Mouse (Mus musculus) CH12.LX (cell line): ENCODE data around the gene Gm10961. TPM values are rescaled to one million over a fixed set of nuclear protein-coding genes. Genes with fewer than 3 reads are reported as not detected.

Experiments
- DNase-seq: peaks from one replicate; pipeline ENCODE4 v3.0.0-alpha.2; 2013; ENCODE audit errors: extremely low read depth
- H3K27ac ChIP-seq: 2 replicates; pipeline ENCODE4 v1.5.1; 2012; ENCODE audit warnings: low read depth, mild to moderate bottlenecking, control low read depth, moderate library complexity; ENCODE audit not compliant: insufficient read depth
- H3K27me3 ChIP-seq: replicated peaks from 2 replicates; pipeline ENCODE3; 2012; ENCODE audit warnings: inconsistent platforms
- H3K36me3 ChIP-seq, 2 experiments: replicated peaks in 1 of 2; 2 replicates each; pipeline versions ENCODE3 to v1.6.1; 2012; ENCODE audit warnings: inconsistent platforms in 1 of 2, low read length in 1 of 2, mild to moderate bottlenecking in 1 of 2, mixed read lengths in 1 of 2, moderate library complexity in 1 of 2; ENCODE audit not compliant: control insufficient read depth in 1 of 2, insufficient read depth in 1 of 2
- H3K4me1 ChIP-seq, 2 experiments: 2 replicates each; pipeline ENCODE4 v1.6.1; 2012; ENCODE audit warnings: inconsistent platforms in 1 of 2, moderate library complexity in 1 of 2; ENCODE audit not compliant: insufficient read depth in 2 of 2, control insufficient read depth in 1 of 2
- H3K4me2 ChIP-seq: 2 replicates; pipeline ENCODE4 v1.6.1; 2012; ENCODE audit warnings: low read depth, mild to moderate bottlenecking, control low read depth; ENCODE audit not compliant: poor library complexity, insufficient read depth, severe bottlenecking
- H3K4me3 ChIP-seq, 3 experiments: fragments of 150-350 bp in 1 of 3; sonication (generic) in 1 of 3; replicated peaks in 1 of 3; 2 replicates each; pipeline versions ENCODE3 to v1.5.1; 2011 to 2012; ENCODE audit warnings: low read depth in 2 of 3, low read length in 2 of 3, mild to moderate bottlenecking in 2 of 3, moderate library complexity in 2 of 3, control low read depth in 1 of 3, improper control_type of control experiment in 1 of 3, inconsistent platforms in 1 of 3, mixed read lengths in 1 of 3; ENCODE audit not compliant: poor library complexity in 1 of 3
- H3K79me2 ChIP-seq: replicated peaks from 2 replicates; pipeline ENCODE4 v1.6.1; 2012; ENCODE audit warnings: mild to moderate bottlenecking, moderate library complexity; ENCODE audit not compliant: control insufficient read depth, poor library complexity, insufficient read depth, severe bottlenecking; ENCODE audit errors: extremely low read depth
- H3K9ac ChIP-seq: 2 replicates; pipeline ENCODE4 v1.6.1; 2012; ENCODE audit warnings: low read depth, mild to moderate bottlenecking, control low read depth, moderate library complexity; ENCODE audit not compliant: insufficient read depth
- H3K9me3 ChIP-seq: replicated peaks from 2 replicates; pipeline ENCODE3; 2012; ENCODE audit warnings: low read length, inconsistent platforms, mixed read lengths
- BHLHE40 ChIP-seq: IDR thresholded peaks from 2 replicates; pipeline ENCODE4 v1.6.1; 2011; ENCODE audit warnings: mild to moderate bottlenecking, low read depth, low read length, improper control_type of control experiment
- CHD2 ChIP-seq: IDR thresholded peaks from 2 replicates; pipeline ENCODE4 v1.6.1; 2011; ENCODE audit warnings: low read length, improper control_type of control experiment
- CTCF ChIP-seq, 2 experiments: IDR thresholded peaks in 1 of 2; conservative IDR thresholded peaks in 1 of 2; 2 replicates each; pipeline ENCODE4 v1.5.1; 2011 to 2012; ENCODE audit warnings: low read depth in 2 of 2, low read length in 2 of 2, improper control_type of control experiment in 1 of 2, inconsistent platforms in 1 of 2, mild to moderate bottlenecking in 1 of 2, moderate library complexity in 1 of 2
- E2F4 ChIP-seq: IDR thresholded peaks from 2 replicates; pipeline ENCODE4 v1.6.1; 2011; ENCODE audit warnings: low read depth, low read length, improper control_type of control experiment; ENCODE audit not compliant: insufficient replicate concordance
- GABPA ChIP-seq: IDR thresholded peaks from 2 replicates; pipeline ENCODE4 v1.6.1; 2012; ENCODE audit warnings: low read depth, low read length, improper control_type of control experiment, inconsistent platforms; ENCODE audit not compliant: insufficient replicate concordance
- HCFC1 ChIP-seq: IDR thresholded peaks from 2 replicates; pipeline ENCODE4 v1.6.1; 2012; ENCODE audit warnings: low read depth, mild to moderate bottlenecking, inconsistent platforms, low read length, improper control_type of control experiment
- IRF4 ChIP-seq: IDR thresholded peaks from 2 replicates; pipeline ENCODE4 v1.6.1; 2014; ENCODE audit warnings: low read depth, mild to moderate bottlenecking, inconsistent platforms, low read length, improper control_type of control experiment
- JUN ChIP-seq: IDR thresholded peaks from 2 replicates; pipeline ENCODE4 v1.6.1; 2011; ENCODE audit warnings: low read depth, mild to moderate bottlenecking, low read length, improper control_type of control experiment, moderate library complexity; ENCODE audit not compliant: insufficient read depth
- MAX ChIP-seq: IDR thresholded peaks from 2 replicates; pipeline ENCODE4 v1.6.1; 2011; ENCODE audit warnings: low read length, improper control_type of control experiment
- MXI1 ChIP-seq: IDR thresholded peaks from 2 replicates; pipeline ENCODE4 v1.6.1; 2011; ENCODE audit warnings: mild to moderate bottlenecking, low read depth, low read length, improper control_type of control experiment
- MYC ChIP-seq: IDR thresholded peaks from 2 replicates; pipeline ENCODE4 v1.6.1; 2011; ENCODE audit warnings: low read depth, mild to moderate bottlenecking, improper control_type of control experiment, low read length
- NRF1 ChIP-seq: IDR thresholded peaks from 2 replicates; pipeline ENCODE4 v1.6.1; 2014; ENCODE audit warnings: low read depth, mild to moderate bottlenecking, inconsistent platforms, low read length, improper control_type of control experiment, moderate library complexity
- PAX5 ChIP-seq: IDR thresholded peaks from 2 replicates; pipeline ENCODE4 v1.6.1; 2012; ENCODE audit warnings: low read length, inconsistent platforms, mixed read lengths
- RAD21 ChIP-seq: IDR thresholded peaks from 2 replicates; pipeline ENCODE4 v1.6.1; 2011; ENCODE audit warnings: low read depth, mild to moderate bottlenecking, low read length, improper control_type of control experiment, moderate library complexity
- SMC3 ChIP-seq: IDR thresholded peaks from 2 replicates; pipeline ENCODE4 v1.6.1; 2011; ENCODE audit warnings: low read depth, low read length, improper control_type of control experiment
- TCF12 ChIP-seq: IDR thresholded peaks from 2 replicates; pipeline ENCODE4 v1.6.1; 2014; ENCODE audit warnings: low read depth, mild to moderate bottlenecking, inconsistent platforms, low read length, improper control_type of control experiment
- USF1 ChIP-seq: IDR thresholded peaks from 2 replicates; pipeline ENCODE4 v1.6.1; 2014; ENCODE audit warnings: low read depth, mild to moderate bottlenecking, inconsistent platforms, low read length, improper control_type of control experiment
- USF2 ChIP-seq: conservative IDR thresholded peaks from 2 replicates; pipeline ENCODE4 v1.6.1; 2011; ENCODE audit warnings: low read depth, low read length, improper control_type of control experiment
- ZC3H11A ChIP-seq: IDR thresholded peaks from 2 replicates; pipeline ENCODE4 v1.6.1; 2012; ENCODE audit warnings: low read depth, mild to moderate bottlenecking, inconsistent platforms, low read length, improper control_type of control experiment
- ZKSCAN1 ChIP-seq: IDR thresholded peaks from 2 replicates; pipeline ENCODE4 v1.6.1; 2012; ENCODE audit warnings: low read depth, inconsistent platforms, low read length, improper control_type of control experiment, borderline replicate concordance
- ZMIZ1 ChIP-seq: IDR thresholded peaks from 2 replicates; pipeline ENCODE4 v1.6.1; 2012; ENCODE audit warnings: low read depth, mild to moderate bottlenecking, inconsistent platforms, low read length, improper control_type of control experiment
- dilution Hi-C: fragments of 300-500 bp; cut with MboI; formaldehyde crosslinking; loops from 2 replicates; pipeline ENCODE4 v1.14.3; 2020; ENCODE audit warnings: low sequenced_read_pairs; ENCODE audit not compliant: extremely low pct_unique_long_range_greater_than_20kb, extremely low pct_ligation_motif_present
- in situ Hi-C: fragments of 300-500 bp; cut with MboI; formaldehyde crosslinking; loops from 3 replicates; pipeline ENCODE4 v1.14.3; 2019; ENCODE audit warnings: low sequenced_read_pairs, low pct_ligation_motif_present, low pct_unique_long_range_greater_than_20kb, mixed read lengths
- polyA plus RNA-seq: library from polyadenylated mRNA; unstranded; fragments of >175 nt; gene quantifications from 2 replicates; pipeline ENCODE4 v1.2.1, GENCODE M21; 2012; ENCODE audit warnings: low read depth; ENCODE audit not compliant: insufficient read length
- total RNA-seq, 2 experiments: library from RNA; depleted of rRNA; stranded (reverse); fragments of 300-350 nt in 1 of 2; fragments of >200 nt in 1 of 2; gene quantifications; 2 replicates each; pipeline ENCODE4 v1.2.3; 2012 to 2014

Gm10961 gene
- total and polyA plus RNA-seq, 3 experiments: not detected

GRCm38 (mm10) chr3:107617800-107618199 is 13.3 kb upstream of the Gm10961 start:
- H3K9ac ChIP-seq: no peak overlapping the region
- in situ Hi-C loops (no loop called here), dilution Hi-C loops (no loop called here)
- no peak overlapping the region for H3K4me2 ChIP-seq
- H3K79me2 ChIP-seq: no peaks in the 10 kb centered on the region
- H3K4me3 ChIP-seq: no peak overlapping the region
- no peak for DNase-seq
- peaks cover 3 to 19% of the 10 kb centered on the region in 2 experiments for H3K4me1 ChIP-seq
- H3K9me3 ChIP-seq: no peaks in the 10 kb centered on the region
- H3K27me3 ChIP-seq: no peaks in the 10 kb centered on the region
- TF ChIP-seq NRF1 (no peak), TCF12 (no peak), JUN (no peak), PAX5 (no peak), ZKSCAN1 (no peak), RAD21 (no peak), USF2 (no peak), SMC3 (no peak)
- peaks cover 82 to 96% of the 10 kb centered on the region in 2 experiments for H3K36me3 ChIP-seq
- no peak overlapping the region for H3K27ac ChIP-seq

- in situ Hi-C loops: no loop called here
- Histone ChIP-seq H3K9ac (no peak overlapping the region), H3K27ac (no peak overlapping the region), H3K9me3 (no peaks in the 10 kb centered on the region), H3K4me1 (peaks cover 2 to 25% of the 10 kb centered on the region in 2 experiments; a peak in 3 of 4 replicates), H3K4me3 (no peak overlapping the region), H3K36me3 (peaks cover 81 to 96% of the 10 kb centered on the region in 2 experiments), H3K79me2 (no peaks in the 10 kb centered on the region)
- no peak for DNase-seq
- dilution Hi-C loops: no loop called here
- TF ChIP-seq MAX (no peak), HCFC1 (no peak), IRF4 (no peak), ZKSCAN1 (no peak), CHD2 (no peak), BHLHE40 (no peak), USF1 (no peak), ZMIZ1 (no peak), GABPA (no peak), MYC (no peak), E2F4 (no peak), CTCF (conservative IDR thresholded peaks at IDR 0.05 in 1 of 2, IDR thresholded peaks at IDR 0.05 in 1 of 2; ENCODE audit: low read depth in 2 of 2, low read length in 2 of 2) (no peak), PAX5 (no peak), NRF1 (no peak), MXI1 (no peak), ZC3H11A (no peak)
- TF ChIP-seq, all 38 proteins: peak for 0
- no peaks in the 10 kb centered on the region for H3K27me3 ChIP-seq
- H3K4me2 ChIP-seq: no peak overlapping the region
Observed at GRCm38 (mm10) chr3:107619911-107620310, 11.2 kb upstream of the Gm10961 start.
